Mouse (Mus musculus) left cerebral cortex, adult 18-20 months (tissue): ENCODE measurements at regions not wholly inside any gene's neighbourhood (a gene's known extent, or its start where the extent isn't known, plus 50 kb on each side); places are given as distances from the start of the nearest gene placed in this dataset.
"Not testable (repeated sequence)": the region's sequence is repeated elsewhere in the genome, so short reads cannot be mapped to it uniquely, and the experiment has no call there.

ENCODE experiments used
- DNase-seq, 2 experiments: peaks; one replicate each; pipeline ENCODE4 v3.0.0; 2021 to 2022; ENCODE audit warnings: low spot score in 2 of 2, mixed read lengths in 1 of 2

DNA sequence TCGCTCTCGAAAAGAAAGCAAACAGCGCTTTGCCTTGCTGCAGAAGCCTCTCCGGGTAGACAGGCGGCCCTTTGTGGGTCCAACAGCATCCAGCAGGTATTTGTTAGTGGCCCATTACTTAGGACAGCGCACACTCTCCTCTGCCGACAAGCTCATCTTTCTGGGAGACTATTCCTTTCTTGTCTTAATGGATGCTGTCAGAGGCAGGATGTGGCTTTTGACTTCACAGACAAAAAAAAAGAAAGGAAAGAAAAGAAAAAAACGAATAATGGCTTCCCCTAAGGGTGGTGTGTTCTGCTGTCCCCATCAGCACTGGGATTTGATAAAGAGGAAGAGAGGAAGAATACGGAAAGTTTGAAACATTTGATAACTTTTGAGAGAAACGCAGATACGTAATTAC lies 94.7 kb upstream of the Jarid2 start:
- no peak for DNase-seq

DNA sequence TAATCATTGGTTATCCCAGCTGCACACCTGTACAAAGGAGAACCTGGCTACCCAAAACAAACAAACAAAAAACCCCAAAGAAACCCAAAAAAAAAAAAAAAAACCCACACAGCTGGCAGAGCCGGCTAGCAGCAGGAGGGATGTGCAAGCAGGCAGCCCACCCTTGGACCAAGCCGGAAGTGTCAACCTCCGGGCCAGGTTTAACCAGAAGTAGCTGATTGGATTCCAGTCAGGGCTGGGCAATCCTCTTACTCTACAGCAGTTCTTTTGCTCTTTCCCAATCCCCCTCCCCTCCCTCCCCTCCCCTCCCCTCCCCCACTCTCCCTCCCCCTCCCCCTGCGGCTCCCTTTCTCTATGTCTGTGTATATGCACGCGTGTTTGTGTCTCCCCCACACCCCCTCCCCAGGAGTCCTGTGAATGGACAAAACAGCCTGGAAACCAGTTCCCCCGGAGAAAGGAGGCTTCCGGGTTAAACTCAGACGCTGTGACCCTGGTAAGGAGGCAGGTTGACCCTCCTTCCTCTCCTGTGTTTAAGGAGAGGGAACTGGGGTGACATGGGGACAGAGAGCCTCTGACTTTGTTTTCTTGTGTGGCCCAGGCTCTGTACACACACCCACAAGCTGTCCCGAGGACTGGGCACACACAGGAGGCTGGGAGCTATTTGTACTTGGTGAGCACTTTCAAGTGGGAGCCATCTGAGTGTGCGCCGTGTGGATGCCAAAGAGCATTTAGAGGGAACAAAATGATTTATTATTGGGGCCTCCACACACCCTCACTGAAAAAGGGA lies 93.9 kb upstream of the Jarid2 start:
- no peak for DNase-seq

DNA sequence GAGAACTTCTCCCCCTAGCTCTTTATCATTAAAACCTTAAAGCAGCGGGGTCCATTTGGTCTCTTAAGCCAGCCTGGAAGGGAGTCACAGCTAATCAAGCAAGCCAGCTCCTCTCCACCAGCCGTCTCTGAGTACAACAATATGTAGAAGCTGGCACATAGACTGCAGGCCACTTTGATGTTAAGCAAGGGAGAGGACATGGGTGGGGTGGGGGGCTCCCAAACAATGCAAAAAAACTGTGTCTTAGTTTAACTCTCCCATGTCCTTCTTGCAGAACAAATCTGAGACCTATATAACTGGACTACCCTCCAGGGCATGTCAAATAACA lies 93.3 kb upstream of the Jarid2 start:
- DNase-seq: no peak

DNA sequence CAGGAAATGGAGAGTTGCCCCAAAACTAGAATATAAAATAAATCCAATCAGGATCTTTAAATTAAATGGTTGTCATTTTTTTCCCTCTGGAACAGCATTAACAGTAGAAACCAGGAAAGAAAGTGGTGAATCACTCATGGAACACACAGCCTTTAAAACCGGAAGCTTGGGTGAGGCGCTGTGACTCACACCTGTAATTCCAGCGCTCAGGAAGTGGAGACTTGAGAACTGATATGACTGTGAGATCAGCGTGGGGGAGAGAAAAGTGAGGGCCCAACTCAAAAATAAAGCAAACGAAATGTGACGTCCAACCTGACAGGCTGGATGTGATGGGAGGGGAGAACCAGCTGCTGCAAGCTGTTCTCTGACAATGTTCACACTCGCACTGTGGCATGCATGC lies 86.9 kb upstream of the Jarid2 start:
- no peak for DNase-seq

DNA sequence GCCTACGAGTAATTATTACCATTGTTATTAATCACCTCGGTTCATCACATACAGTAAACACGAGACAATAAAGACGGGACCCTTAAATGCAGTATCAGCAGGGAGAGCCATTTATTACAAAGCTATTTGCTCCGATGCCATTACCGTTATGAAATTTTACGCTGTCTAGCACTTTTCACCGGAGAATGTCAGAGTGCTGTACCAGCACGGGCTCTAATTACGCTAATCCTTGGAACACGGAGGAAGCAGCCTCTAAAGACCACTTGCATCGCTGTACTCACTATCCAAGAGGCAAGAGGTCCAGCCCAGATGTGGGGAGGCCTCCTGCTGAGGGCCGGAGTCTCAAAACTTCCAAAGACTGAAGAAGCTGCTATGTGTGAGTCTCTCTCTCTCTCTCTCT lies 79.2 kb upstream of the Jarid2 start:
- DNase-seq: no peak

DNA sequence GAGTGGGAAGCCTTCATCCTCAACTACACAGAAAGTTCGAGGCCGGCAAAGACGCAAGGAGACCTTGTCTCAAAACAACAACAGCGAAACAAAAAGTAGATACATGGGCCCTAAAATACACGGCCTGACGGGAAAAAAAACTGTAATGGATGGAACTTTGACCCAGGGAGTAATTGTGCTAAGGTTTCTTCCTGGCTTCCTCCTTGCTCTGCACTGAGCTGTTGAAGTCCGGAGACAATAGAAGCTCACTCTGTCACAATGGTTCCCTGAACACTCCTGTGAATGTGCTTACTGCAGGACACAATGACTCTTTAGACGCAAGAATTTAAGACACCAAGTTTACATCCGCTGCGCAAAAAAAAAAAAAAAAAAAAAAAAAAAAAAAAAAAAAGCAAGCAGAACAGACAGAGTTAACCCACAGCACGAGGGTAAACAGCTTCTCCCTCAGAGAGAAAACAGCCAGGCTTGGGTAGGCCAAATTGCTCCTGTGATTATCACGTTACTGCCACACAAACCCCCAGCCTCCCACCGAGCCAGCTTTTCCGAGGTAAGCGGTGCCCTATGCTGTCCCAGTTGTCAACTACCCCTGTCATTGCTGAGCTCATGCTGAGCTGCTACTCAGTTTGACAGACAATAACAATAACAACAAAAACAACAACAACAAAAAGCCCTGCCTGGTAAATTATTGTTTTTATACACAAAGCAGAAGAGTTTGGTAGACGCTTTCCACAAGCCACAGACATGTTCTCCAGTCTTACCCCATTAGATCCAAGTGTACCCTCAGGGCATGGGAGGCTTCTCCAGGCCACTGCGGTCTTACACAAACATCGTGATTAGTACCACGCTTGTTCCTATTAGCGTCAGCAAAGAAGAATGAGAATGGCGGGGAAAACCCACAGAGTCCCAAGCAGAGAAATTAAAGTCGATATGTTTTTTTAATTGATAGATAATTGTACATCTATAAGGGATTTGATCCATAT lies 77.7 kb upstream of the Jarid2 start:
- DNase-seq: no peak

DNA sequence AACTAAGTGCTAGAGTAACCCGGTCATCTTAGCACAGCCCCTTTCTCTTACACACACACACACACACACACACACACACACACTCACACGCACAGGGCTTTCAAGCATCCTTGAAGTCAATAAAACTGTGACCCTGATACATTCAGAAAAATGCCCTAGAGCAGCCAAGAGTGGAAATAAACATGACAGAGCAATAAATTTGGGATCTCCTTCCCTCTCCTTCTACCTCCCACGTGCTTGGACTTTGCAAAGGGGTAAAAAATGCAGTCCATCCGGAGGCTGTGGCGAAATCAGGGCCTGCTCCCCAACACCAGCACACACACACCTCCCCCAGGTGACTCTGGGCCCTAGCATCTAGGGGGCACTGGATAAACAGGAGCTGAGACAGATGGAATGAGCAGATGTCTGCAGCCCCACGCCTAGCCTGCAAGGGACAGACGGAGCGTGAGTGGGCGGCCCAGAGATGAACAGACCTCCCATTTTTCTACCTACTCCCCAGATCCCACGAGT lies 71.3 kb upstream of the Jarid2 start:
- peak; percentile 57 to 74 for DNase-seq

DNA sequence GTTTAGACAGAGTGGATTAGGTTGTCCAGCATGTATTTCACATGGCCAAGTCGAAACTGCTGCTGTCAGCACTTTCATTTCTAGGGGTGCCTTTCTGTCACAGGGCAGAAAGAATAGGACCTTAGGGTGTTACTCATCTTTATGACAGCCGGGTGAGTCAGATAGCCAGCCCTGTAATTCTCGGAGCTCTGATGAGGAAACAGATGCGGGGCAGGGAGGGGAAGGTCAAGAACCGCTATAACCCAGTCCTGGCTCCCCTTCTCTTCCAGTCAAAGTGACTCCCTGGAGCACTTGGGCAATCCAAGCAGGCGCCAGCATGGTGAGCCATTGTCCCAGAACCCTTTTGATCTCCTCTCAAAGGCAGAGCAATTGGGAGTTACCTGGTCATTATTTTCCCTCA lies 69.4 kb upstream of the Jarid2 start:
- DNase-seq: no peak

DNA sequence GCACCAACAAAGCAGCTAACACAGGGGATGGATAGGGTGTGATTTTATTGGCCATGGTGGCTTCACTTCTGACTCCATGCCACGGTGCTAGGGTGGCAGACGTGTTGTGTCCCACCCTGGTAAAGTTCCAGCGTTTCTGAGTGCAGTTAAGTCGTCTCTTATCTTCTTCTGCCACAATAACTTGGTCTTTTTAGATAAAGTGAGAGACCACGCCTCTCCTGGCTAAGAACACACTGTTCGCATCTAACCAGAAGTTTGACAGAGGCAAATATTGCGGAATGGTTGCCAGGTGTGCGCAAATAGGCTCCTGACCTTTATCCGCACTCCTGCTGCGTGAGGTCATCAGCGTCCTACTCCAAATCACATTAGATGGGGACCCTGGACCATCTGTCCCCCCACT lies 66.2 kb upstream of the Jarid2 start:
- no peak for DNase-seq

DNA sequence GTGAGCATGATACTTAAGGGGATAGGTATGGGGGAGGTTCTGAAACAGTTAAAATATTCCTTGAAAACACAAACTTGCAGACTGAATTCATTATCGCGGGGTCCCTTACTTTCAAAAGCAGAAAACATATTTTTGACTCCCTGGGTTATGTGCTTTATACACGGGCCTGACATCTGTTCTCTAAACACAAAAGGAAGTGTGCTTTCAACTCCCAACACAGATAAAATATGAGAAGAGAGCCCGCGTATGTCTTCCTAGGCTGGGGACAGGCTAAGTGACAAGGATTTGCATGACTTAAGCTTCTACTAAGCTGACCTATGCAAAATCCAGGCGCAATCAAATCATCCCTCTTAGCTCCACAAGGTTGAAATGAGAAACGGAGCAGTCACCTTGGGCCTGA lies 65.5 kb upstream of the Jarid2 start:
- no peak for DNase-seq

DNA sequence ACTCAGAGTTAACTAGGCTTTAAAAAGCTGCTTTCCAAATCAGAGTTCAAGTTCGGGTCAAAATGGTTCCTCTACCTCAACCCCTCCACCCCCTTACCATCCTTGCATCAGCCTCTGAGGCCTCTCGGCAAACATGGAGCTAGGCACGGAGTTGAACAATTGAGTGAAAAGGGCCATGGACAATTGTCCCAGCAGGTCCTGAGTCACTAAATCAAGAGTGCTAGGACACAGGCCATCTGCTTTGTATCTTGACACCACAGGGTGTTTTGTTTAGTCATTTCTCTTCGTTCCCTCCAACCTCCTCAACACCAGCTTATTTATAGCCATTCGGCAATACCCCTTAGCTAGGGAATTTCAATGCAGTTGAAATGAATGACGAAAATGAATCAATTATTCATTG lies 59.5 kb upstream of the Jarid2 start:
- DNase-seq: no peak

DNA sequence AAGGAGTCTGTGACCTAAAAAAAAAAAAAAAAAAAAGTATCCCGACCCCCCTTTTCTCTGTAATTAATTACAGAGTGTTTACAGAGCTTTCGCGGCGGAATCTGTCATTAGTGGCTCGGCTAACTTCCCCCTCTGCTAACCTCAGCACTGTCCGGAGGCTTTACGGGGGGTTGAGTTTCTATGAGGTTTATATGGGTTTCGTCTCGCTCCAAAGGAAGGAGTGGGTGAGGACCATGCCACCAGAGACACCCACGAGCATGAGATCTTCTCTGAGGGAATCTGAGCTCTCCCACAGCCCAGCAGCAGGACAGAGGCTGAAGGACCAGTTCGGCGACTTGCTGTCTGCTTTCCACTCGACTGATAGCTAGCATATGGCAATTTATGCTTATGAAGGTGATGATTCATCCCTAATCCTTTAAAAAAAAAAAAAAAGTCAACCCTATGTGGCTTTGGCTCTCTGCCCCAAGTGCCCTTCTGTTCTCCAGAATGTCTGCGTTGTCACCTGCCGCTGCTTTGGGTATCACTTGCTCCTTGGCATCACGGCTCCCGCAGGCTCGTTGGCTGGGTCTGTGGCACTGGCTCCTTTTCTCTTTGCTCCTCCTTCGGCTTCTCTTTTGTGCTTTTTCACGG lies 55.8 kb upstream of the Jarid2 start:
- peak; percentile 19 to 39 for DNase-seq

DNA sequence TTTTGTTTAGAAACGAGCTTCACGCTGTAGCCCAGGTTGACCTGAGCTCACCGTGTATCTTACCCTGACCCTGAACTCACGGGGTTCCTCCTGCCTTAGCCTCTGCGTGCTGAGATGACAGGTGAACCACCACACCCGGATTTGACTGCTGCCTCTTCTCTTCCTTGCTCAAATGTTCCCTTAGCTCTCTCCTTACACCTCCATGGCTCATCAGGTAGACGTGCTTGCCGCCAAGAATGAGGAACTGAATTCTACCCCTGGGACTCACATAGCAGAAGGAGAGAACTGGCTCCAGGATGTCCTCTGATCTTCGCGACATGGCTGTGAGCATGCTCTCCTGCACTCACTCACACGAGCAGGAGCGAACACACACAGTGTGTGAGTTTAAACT lies 55.3 kb upstream of the Jarid2 start:
- DNase-seq: no peak

DNA sequence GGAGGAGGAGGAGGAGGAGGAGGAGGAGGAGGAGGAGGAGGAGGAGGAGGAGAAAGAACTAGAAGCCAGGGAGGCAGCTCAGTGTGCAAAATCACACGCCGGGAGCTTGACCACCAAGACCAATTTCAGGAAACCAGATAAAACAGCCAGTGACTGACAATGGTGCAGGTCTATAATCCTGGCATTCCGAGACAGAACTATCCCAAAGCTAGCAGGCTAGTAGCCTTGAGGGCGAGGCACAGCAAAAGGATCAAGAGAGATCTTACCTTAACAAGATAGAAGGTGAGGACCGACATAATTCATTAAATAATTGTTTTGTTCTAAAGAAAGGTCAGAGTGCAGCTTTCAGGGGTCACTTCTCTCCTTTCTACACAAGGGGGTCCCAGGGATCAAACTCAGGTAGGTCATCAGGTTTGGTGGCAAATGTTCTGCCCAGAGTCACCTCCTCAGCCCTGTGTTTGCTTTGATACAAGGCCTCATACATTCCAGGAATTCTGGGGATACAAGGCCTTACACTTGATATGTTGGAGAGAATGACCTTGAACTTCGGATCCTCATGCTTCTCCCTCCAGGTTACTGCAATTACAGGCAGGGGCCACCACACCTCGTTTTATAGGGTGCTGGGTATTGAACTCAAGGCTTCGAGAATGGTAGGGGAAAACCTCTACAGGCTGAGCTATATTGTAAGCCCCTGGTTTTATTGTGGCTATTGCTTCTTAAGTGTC lies 54.2 kb upstream of the Jarid2 start:
- no peak for DNase-seq

DNA sequence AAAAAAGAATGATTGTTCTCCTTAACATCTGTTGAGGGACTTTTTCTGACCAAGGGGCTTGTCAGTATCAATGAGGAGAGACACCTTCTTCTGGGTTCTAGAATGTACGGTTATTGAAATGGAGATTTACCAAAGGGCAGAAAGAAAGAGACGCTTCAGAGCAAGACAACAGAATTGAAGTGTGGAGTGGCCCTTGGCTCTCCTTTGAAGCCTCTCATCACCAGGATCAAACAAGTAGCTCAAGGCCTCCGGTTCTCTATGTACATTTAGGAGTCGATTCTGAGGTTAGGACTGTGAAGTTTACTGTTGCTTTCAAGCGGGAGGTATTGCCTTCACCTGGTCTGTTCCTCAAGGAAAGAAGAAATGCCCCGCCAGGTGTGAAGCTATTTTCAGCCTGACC lies 53.2 kb upstream of the Jarid2 start:
- no peak for DNase-seq

DNA sequence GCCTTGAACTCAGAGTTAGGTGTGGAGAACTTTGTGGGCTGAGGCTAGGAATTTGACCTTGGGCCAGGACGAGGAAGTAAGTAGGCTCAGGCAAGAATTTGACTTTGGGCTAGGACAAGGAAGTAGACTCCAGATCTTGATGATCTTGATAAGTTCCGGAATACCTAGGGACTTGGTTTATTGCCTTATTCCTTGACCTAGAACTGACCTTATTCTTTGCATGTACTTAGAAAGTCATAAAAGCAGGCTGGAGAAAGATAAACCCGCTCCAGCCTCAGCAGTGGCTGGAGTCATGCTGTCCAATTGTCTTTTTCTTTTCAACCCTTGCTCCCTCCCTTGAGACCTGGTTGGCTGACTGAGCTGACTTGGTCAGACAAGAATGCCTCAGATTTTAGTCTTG lies 51.2 kb upstream of the Jarid2 start:
- DNase-seq: no peak

DNA sequence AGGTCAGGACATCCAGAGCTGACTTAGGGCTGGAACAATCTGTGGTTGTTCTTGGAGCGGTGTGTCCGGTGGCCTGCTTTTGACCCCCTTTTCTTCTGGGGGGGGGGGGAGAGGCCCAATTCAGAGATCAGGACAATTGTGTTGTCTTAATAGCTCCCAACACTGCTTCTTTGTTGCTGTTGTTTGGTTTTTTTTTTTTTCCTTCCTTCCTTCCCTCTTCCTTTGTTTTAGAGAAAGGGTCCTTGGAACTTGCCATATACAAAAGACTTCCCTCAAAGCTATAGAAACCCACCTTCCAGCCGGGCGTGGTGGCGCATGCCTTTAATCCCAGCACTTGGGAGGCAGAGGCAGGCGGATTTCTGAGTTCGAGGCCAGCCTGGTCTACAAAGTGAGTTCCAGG lies 49.8 kb upstream of the Jarid2 start:
- not testable (repeated sequence) for DNase-seq
